8 mouse cellular contexts compared by ENCODE assay signal in the genomic region with DNA sequence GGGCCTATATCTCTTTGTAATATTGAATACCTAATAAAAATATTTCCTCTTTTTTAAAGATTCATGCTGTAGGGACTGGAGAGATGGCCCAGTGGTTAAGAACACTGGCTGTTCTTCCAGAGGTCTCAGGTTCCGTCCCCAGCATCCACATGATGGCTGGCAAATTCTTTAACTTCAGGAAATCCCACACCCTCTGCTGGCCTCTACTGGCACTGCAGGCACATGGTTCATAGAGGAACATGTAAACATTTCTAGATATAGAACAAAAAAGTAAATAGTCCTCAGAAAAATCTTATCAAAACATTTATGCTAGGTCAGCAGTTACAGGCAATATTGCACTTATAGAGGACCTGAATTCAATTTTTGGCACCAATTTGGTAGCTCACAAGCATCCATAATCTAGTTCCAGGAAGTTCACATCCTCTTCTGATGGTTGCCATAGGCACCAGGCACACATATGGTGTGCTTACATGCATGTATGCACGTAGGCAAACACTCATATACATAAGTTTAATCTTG. TPM values are rescaled to one million over a fixed set of nuclear protein-coding genes. Genes with fewer than 3 reads are reported as not detected.
A peak's percentile ranks its signal among the peaks of the same experiment; 100 is the strongest.
DNase-seq lines count a peak whose midpoint lies in the region; ATAC-seq and TF ChIP-seq lines count a peak whose summit lies in the region.

No protein-coding gene starts in this region.

- no peak overlapping the region for H3K27ac ChIP-seq in embryonic facial prominence, embryonic 11.5 days (replicated peaks; ENCODE audit: low read depth, low read length)
- no peak overlapping the region for H3K27ac ChIP-seq in spleen, adult 2 months (ENCODE audit: insufficient read depth, low read length)

- H3K4me2 ChIP-seq in embryonic facial prominence, embryonic 11.5 days (ENCODE audit: low read depth, low read length), result no peak overlapping the region

- H3K27me3 ChIP-seq in embryonic facial prominence, embryonic 11.5 days (ENCODE audit: control insufficient read depth, insufficient read depth, low read length), result no peaks in the 10 kb centered on the region
- no peaks in the 10 kb centered on the region for H3K27me3 ChIP-seq in spleen, adult 2 months (ENCODE audit: control insufficient read depth, insufficient read depth, low read length)

- ATAC-seq in embryonic facial prominence, embryonic 11.5 days (replicated peaks; ENCODE audit: insufficient number of reproducible peaks, low FRiP score, low TSS enrichment, low read depth), result no peak

- 76% methylated on average over 2 of the region's 2 CpGs for WGBS in embryonic facial prominence, embryonic 11.5 days
- whole genome bisulfite sequencing in spleen, adult 2 months, result 70% methylated on average over 2 of the region's 2 CpGs

- no peak overlapping the region for H3K4me3 ChIP-seq in embryonic facial prominence, embryonic 11.5 days (ENCODE audit: low read depth, low read length)
- no peak overlapping the region for H3K4me3 ChIP-seq in spleen, adult 2 months (ENCODE audit: extremely low read depth, insufficient read depth, insufficient read length)

- H3K36me3 ChIP-seq in embryonic facial prominence, embryonic 11.5 days (replicated peaks; ENCODE audit: control insufficient read depth, insufficient read depth, low read depth, low read length), result no peaks in the 10 kb centered on the region
- H3K36me3 ChIP-seq in spleen, adult 2 months (ENCODE audit: control insufficient read depth, insufficient read depth, low read length), result no peaks in the 10 kb centered on the region; the same call in 1 of the 2 replicates

- peak; percentile 58 to 63 for DNase-seq in cerebellum, adult 18-20 months
- DNase-seq in cerebellum, adult 9-11 months, result no peak
- peak; percentile 47 for DNase-seq in layer of hippocampus, adult 11-12 months (ENCODE audit: low spot score)
- no peak for DNase-seq in layer of hippocampus, adult 9-11 months
- DNase-seq in T-cell, adult 2 months (ENCODE audit: low spot score), result peak; percentile 45
- peak; percentile 68 for DNase-seq in embryonic facial prominence, embryonic 11.5 days (ENCODE audit: low spot score)
- DNase-seq in lung, adult 18-20 months, result peak; percentile 31 to 38
- peak in 1 of 2 experiments; percentile 43 for DNase-seq in spleen, adult 2 months (ENCODE audit: low read depth in 1 of 2, low spot score in 2 of 2)

- H3K9ac ChIP-seq in embryonic facial prominence, embryonic 11.5 days (replicated peaks; ENCODE audit: low read length), result no peak overlapping the region

- no peaks in the 10 kb centered on the region for H3K4me1 ChIP-seq in embryonic facial prominence, embryonic 11.5 days (ENCODE audit: control insufficient read depth, insufficient read depth, low read length)
- H3K4me1 ChIP-seq in spleen, adult 2 months (ENCODE audit: control insufficient read depth, insufficient read depth, insufficient read length), result no peaks in the 10 kb centered on the region

- H3K9me3 ChIP-seq in embryonic facial prominence, embryonic 11.5 days (replicated peaks; ENCODE audit: control insufficient read depth, low read length), result no peaks in the 10 kb centered on the region

- TF ChIP-seq CTCF in spleen, adult 2 months (IDR thresholded peaks at IDR 0.05; ENCODE audit: extremely low read depth, insufficient read depth, insufficient read length, insufficient replicate concordance), result peak; percentile 21; the same call in 1 of the 2 replicates

- TF ChIP-seq POLR2A in spleen, adult 2 months (IDR thresholded peaks at IDR 0.05; ENCODE audit: low read depth, low read length), result no peak

RNA-seq across cellular contexts. Expression of gene Thoc5, which starts 9.7 kb away (rescaled TPM):
- 55.0 and 56.1 TPM in 2 replicates for polyA plus RNA-seq in embryonic facial prominence, embryonic 11.5 days (2014; fragmentation: Nextera tagmentation; extraction: Ambion mirVana)
- polyA plus RNA-seq in spleen, adult 2 months (2012; rRNA removed), result 12.9 and 13.8 TPM in 2 replicates

RNA-seq across cellular contexts. Expression of gene Nipsnap1, which starts 11.7 kb away (rescaled TPM):
- 78.9 and 79.9 TPM in 2 replicates for polyA plus RNA-seq in embryonic facial prominence, embryonic 11.5 days (2014; fragmentation: Nextera tagmentation; extraction: Ambion mirVana)
- polyA plus RNA-seq in spleen, adult 2 months (2012; rRNA removed), result 12.0 and 21.0 TPM in 2 replicates

RNA-seq across cellular contexts. Expression of gene Nf2, which starts 36.1 kb away (rescaled TPM):
- polyA plus RNA-seq in embryonic facial prominence, embryonic 11.5 days (2014; fragmentation: Nextera tagmentation; extraction: Ambion mirVana), result 52.1 and 52.3 TPM in 2 replicates
- 21.3 and 25.3 TPM in 2 replicates for polyA plus RNA-seq in spleen, adult 2 months (2012; rRNA removed)

Comparison
In these comparisons a context has a peak if more than half of its experiments do, and no peak if none do; other contexts are left out.
1. DNase-seq: peak in cerebellum, adult 18-20 months (2 of 2), layer of hippocampus, adult 11-12 months (single experiment), T-cell, adult 2 months (single experiment), embryonic facial prominence, embryonic 11.5 days (single experiment) and lung, adult 18-20 months (2 of 2); none in cerebellum, adult 9-11 months (single experiment) and layer of hippocampus, adult 9-11 months (single experiment).